Comparison of ENCODE assay signal across 8 mouse cellular contexts in the genomic region with DNA sequence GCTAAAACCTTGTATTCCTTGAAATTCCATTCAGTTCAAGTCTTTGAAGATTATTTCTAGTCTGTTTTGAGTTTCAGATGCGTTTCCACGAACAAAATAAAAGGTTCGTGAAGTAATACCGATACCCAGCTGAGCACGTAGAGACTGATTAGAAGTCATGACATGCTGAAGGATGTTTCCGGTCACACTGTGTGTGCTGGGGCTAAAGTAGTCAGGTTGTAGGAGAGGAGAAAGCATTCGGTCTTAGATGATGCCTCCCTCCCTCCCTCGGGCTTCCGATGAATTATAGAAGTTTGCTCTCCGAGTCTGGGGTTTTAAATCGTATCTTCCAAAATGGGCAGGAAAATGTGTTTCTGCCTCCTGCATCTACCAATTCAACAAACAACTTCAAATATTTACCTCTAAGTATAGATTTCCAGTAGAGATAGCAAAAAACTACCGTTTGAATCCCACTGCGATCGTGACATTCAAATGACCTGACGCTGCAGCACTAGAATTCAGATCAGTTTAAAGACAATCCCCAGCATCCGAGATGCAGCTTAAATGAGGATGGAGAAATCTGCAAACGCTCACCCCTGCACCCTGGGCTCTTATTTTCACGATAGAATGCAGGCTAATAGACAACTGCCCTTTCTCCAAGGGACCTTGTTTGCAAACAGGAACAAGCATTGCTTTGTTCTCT. TPM values are rescaled to one million over a fixed set of nuclear protein-coding genes. Genes with fewer than 3 reads are reported as not detected.
DNase-seq lines count a peak whose midpoint lies in the region; ATAC-seq and TF ChIP-seq lines count a peak whose summit lies in the region.

No protein-coding gene starts in this region.

- peak; percentile 61 for ATAC-seq in forebrain, postnatal 0 days
- peak; percentile 12; the same call in 1 of the 2 replicates for ATAC-seq in midbrain, embryonic 14.5 days (ENCODE audit: low FRiP score, low TSS enrichment)

- no peaks in the 10 kb centered on the region for H3K9me3 ChIP-seq in forebrain, postnatal 0 days (ENCODE audit: low read length)
- H3K9me3 ChIP-seq in midbrain, embryonic 14.5 days (ENCODE audit: control insufficient read depth, low read length), result no peaks in the 10 kb centered on the region

- H3K9ac ChIP-seq in forebrain, postnatal 0 days, result peak overlapping the region; percentile 44
- H3K9ac ChIP-seq in midbrain, embryonic 14.5 days (replicated peaks; ENCODE audit: low read length), result peak overlapping the region; percentile 54

- peak overlapping the region; percentile 53 for H3K4me2 ChIP-seq in forebrain, postnatal 0 days (ENCODE audit: low read depth)
- peak overlapping the region; percentile 57 for H3K4me2 ChIP-seq in midbrain, embryonic 14.5 days (ENCODE audit: low read length)

- no peaks in the 10 kb centered on the region for H3K4me1 ChIP-seq in forebrain, postnatal 0 days (ENCODE audit: insufficient read depth)
- no peaks in the 10 kb centered on the region for H3K4me1 ChIP-seq in midbrain, embryonic 14.5 days (ENCODE audit: control insufficient read depth, insufficient read depth, low read length)

- no peaks in the 10 kb centered on the region for H3K36me3 ChIP-seq in forebrain, postnatal 0 days (ENCODE audit: insufficient read depth)
- H3K36me3 ChIP-seq in midbrain, embryonic 14.5 days (ENCODE audit: control insufficient read depth, insufficient read depth, low read length), result no peaks in the 10 kb centered on the region

- H3K27me3 ChIP-seq in forebrain, postnatal 0 days (ENCODE audit: insufficient read depth, low read length), result no peaks in the 10 kb centered on the region
- no peaks in the 10 kb centered on the region for H3K27me3 ChIP-seq in midbrain, embryonic 14.5 days (ENCODE audit: control insufficient read depth, insufficient read depth, low read length)

- DNase-seq in embryo, embryonic 10 days (ENCODE audit: low spot score), result peak; percentile 17
- DNase-seq in embryo, embryonic 11 days, result no peak
- no peak for DNase-seq in layer of hippocampus, adult 2 months (ENCODE audit: low spot score in 2 of 2)
- DNase-seq in layer of hippocampus, adult 9-11 months, result no peak
- peak; percentile 21 for DNase-seq in forebrain, postnatal 0 days
- peak; percentile 68 for DNase-seq in midbrain, embryonic 14.5 days
- DNase-seq in urinary bladder, postnatal 25 days (ENCODE audit: low spot score), result no peak
- DNase-seq in cerebellum, adult 9-10 months, result no peak

- WGBS in forebrain, postnatal 0 days, result 17% methylated on average over 18 of the region's 18 CpGs
- WGBS in midbrain, embryonic 14.5 days, result 20% methylated on average over 18 of the region's 18 CpGs

- peak overlapping the region; percentile 57 for H3K4me3 ChIP-seq in layer of hippocampus, adult 2 months
- H3K4me3 ChIP-seq in forebrain, postnatal 0 days (ENCODE audit: low read depth, low read length), result peak overlapping the region; percentile 33
- H3K4me3 ChIP-seq in midbrain, embryonic 14.5 days (replicated peaks; ENCODE audit: low read depth, low read length), result peak overlapping the region; percentile 37

- no peak for TF ChIP-seq CTCF in layer of hippocampus, adult 2 months (conservative IDR thresholded peaks at IDR 0.05)
- no peak for TF ChIP-seq CTCF in forebrain, postnatal 0 days (IDR thresholded peaks at IDR 0.05; ENCODE audit: low read depth)

- H3K27ac ChIP-seq in layer of hippocampus, adult 2 months, result peak overlapping the region; percentile 58
- no peak overlapping the region for H3K27ac ChIP-seq in forebrain, postnatal 0 days (ENCODE audit: low read depth, low read length)
- peak overlapping the region; percentile 50 for H3K27ac ChIP-seq in midbrain, embryonic 14.5 days (replicated peaks; ENCODE audit: low read depth, low read length)

RNA-seq across cellular contexts. Expression of gene Asah2, which starts 5.6 kb away (rescaled TPM):
- 1 to 10 TPM; 6.6 to 6.9 TPM for total RNA-seq in layer of hippocampus, adult 2 months (2021)
- 2.4 and 2.6 TPM in 2 replicates for total RNA-seq in forebrain, postnatal 0 days (2014; rRNA removed)
- polyA plus RNA-seq in forebrain, postnatal 0 days (2015; fragmentation: Nextera tagmentation; extraction: Ambion mirVana), result 0.18 and 0.44 TPM in 2 replicates
- polyA plus RNA-seq in midbrain, embryonic 14.5 days (2014; fragmentation: Nextera tagmentation; extraction: Ambion mirVana), result 0.35 and 0.71 TPM in 2 replicates

Comparison
In these comparisons a context has a peak if more than half of its experiments do, and no peak if none do; other contexts are left out.
1. DNase-seq: peak in embryo, embryonic 10 days (single experiment), forebrain, postnatal 0 days (single experiment) and midbrain, embryonic 14.5 days (single experiment); none in embryo, embryonic 11 days (single experiment), layer of hippocampus, adult 2 months (0 of 2), layer of hippocampus, adult 9-11 months (single experiment), urinary bladder, postnatal 25 days (single experiment) and cerebellum, adult 9-10 months (single experiment).
2. Peak in every context shown above with its lines, with median percentiles within 50 percentile points of each other: H3K4me3 ChIP-seq.